Mouse (Mus musculus): ENCODE results near the gene Ccdc85b. TPM values are rescaled to one million over a fixed set of nuclear protein-coding genes. Genes with fewer than 3 reads are reported as not detected.

The Ccdc85b gene
- polyA plus RNA-seq, 1 experiment from 2014 or later, result 6.9 TPM

DNA sequence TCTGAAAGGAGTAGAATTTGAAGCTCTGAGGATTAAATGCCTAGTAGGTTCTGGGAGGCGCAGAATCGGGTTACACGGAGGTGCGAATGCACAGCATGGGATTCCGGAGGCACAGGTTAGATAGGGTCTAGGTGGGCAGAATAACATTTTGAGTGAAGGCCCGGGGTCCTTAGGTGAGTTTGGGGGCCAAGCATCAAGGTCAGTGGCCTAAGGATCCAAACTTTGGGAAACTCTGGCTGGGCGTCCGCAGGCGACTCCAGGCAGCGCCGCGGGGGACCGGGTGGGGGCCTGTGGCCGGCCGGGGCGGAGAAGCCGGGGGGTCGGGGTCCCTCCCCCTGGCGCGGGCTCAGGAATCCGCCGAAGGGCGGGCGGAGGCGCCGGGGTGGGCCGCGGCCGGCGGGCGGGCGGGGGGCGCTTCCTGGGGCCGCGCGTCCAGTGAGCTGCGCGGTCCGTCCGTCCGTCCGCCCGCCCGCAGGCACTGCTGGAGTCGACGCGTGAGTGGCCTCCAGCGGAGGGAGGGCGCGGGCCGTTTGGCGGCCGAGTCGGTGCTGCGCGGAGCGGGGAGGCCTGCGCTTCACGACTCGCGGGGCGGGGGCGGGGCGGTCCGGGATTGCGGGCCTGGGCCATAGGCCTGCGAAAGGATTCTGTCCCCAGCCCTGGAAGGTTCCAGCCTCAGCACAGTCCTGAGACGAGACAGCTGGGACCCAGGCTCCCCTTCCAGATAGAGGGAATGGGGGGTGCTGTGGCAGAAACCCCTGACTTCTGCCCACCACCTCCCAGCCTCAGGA, 16.8 kb upstream of the Ccdc85b start:
- peak overlapping the region; percentile 63 for H3K4me3 ChIP-seq (ENCODE audit: low read depth, low read length)
- DNase-seq (ENCODE audit: low spot score) (peak; percentile 67), ATAC-seq (ENCODE audit: low FRiP score) (peak; percentile 62; the same call in 1 of the 2 replicates)
- H3K9me3 ChIP-seq (ENCODE audit: control insufficient read depth, low read length), result no peaks in the 10 kb centered on the region
- H3K9ac ChIP-seq (ENCODE audit: low read depth, low read length), result peak overlapping the region; percentile 86
- peak overlapping the region; percentile 54; the same call in 1 of the 2 replicates for H3K27ac ChIP-seq (ENCODE audit: low read depth, low read length)
- H3K36me3 ChIP-seq (ENCODE audit: control insufficient read depth, insufficient read depth, low read length), result no peaks in the 10 kb centered on the region
- WGBS, result 1% methylated on average over 23 of the region's 68 CpGs
- peaks cover 7% of the 10 kb centered on the region for H3K4me1 ChIP-seq (replicated peaks; ENCODE audit: control insufficient read depth, insufficient read depth, low read length)
- no peaks in the 10 kb centered on the region for H3K27me3 ChIP-seq (ENCODE audit: control insufficient read depth, insufficient read depth, low read length)
- peak overlapping the region; percentile 99 for H3K4me2 ChIP-seq (replicated peaks; ENCODE audit: low read depth, low read length)

DNA sequence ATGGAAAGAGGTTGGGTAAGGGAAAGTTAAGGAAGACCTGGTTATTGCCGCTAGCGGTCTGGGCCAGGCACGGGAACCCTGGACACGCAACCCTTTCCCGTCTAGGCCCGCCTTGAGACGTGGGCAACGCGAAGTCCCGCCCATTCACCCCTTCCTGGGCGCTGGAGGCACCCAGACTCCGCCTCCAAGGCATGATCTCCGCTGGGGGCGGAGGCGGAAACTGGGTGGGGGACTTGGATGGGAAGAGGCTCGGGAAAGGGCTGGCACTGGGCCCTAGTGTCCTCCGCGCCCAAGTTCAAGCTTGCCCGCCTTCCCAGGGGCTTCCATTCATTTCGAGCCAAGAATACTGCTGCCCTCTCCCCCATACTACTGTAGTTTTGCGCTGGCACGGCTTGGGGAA, 16.0 kb upstream of the Ccdc85b start, which contains the start of gene Efemp2:
Gene Efemp2 (plus strand): TSS at position 235 of the 400 bp plus-strand sequence.
- peak; percentile 71 for ATAC-seq (ENCODE audit: low FRiP score)
- peak within 1 kb of the TSS; percentile 63 for H3K4me3 ChIP-seq (ENCODE audit: low read depth, low read length)
- WGBS, result 2% methylated on average over 22 of the region's 22 CpGs
- no peaks in the 10 kb centered on the region for H3K36me3 ChIP-seq (ENCODE audit: control insufficient read depth, insufficient read depth, low read length)
- no peaks in the 10 kb centered on the region for H3K27me3 ChIP-seq (ENCODE audit: control insufficient read depth, insufficient read depth, low read length)
- H3K9ac ChIP-seq (ENCODE audit: low read depth, low read length), result peak within 1 kb of the TSS; percentile 86
- no peaks in the 10 kb centered on the region for H3K9me3 ChIP-seq (ENCODE audit: control insufficient read depth, low read length)
- H3K4me2 ChIP-seq (replicated peaks; ENCODE audit: low read depth, low read length), result peak within 1 kb of the TSS; percentile 99
- peak; percentile 79 for DNase-seq (ENCODE audit: low spot score)
- H3K4me1 ChIP-seq (replicated peaks; ENCODE audit: control insufficient read depth, insufficient read depth, low read length), result peaks cover 7% of the 10 kb centered on the region
- peak within 1 kb of the TSS; percentile 54; the same call in 1 of the 2 replicates for H3K27ac ChIP-seq (ENCODE audit: low read depth, low read length)

DNA sequence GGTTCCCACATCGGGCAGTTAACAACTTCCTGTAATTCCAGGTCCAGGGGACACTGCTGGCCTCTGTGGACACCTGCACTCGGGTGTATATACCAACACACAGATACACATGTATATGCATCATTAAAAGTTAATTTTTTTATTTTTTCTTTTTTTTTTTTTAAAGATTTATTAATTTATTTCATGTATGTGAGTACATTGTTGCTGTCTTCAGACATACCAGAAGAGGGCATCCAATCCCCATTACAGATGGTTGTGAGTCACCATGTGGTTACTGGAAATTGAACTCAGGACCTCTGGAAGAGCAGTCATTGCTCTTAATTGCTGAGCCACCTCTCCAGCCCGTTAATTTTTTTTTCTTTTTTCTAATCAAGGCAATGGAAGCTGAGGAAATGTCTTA, 15.2 kb upstream of the Ccdc85b start:
- H3K9ac ChIP-seq (ENCODE audit: low read depth, low read length), result no peak overlapping the region
- no peak overlapping the region for H3K4me2 ChIP-seq (replicated peaks; ENCODE audit: low read depth, low read length)
- no peak overlapping the region for H3K27ac ChIP-seq (ENCODE audit: low read depth, low read length)
- ATAC-seq (ENCODE audit: low FRiP score) (no peak), DNase-seq (ENCODE audit: low spot score) (no peak)
- no peaks in the 10 kb centered on the region for H3K27me3 ChIP-seq (ENCODE audit: control insufficient read depth, insufficient read depth, low read length)
- H3K9me3 ChIP-seq (ENCODE audit: control insufficient read depth, low read length), result no peaks in the 10 kb centered on the region
- no peaks in the 10 kb centered on the region for H3K36me3 ChIP-seq (ENCODE audit: control insufficient read depth, insufficient read depth, low read length)
- H3K4me3 ChIP-seq (ENCODE audit: low read depth, low read length), result no peak overlapping the region
- 76% methylated on average over 3 of the region's 3 CpGs for WGBS
- peaks cover 7% of the 10 kb centered on the region for H3K4me1 ChIP-seq (replicated peaks; ENCODE audit: control insufficient read depth, insufficient read depth, low read length)

- 40% methylated on average over 4 of the region's 5 CpGs for WGBS
- H3K27me3 ChIP-seq (ENCODE audit: control insufficient read depth, insufficient read depth, low read length), result no peaks in the 10 kb centered on the region
- no peak overlapping the region for H3K9ac ChIP-seq (ENCODE audit: low read depth, low read length)
- H3K4me2 ChIP-seq (replicated peaks; ENCODE audit: low read depth, low read length), result no peak overlapping the region
- no peak overlapping the region for H3K4me3 ChIP-seq (ENCODE audit: low read depth, low read length)
- DNase-seq (ENCODE audit: low spot score) (no peak), ATAC-seq (ENCODE audit: low FRiP score) (no peak)
- H3K9me3 ChIP-seq (ENCODE audit: control insufficient read depth, low read length), result no peaks in the 10 kb centered on the region
- H3K4me1 ChIP-seq (replicated peaks; ENCODE audit: control insufficient read depth, insufficient read depth, low read length), result peaks cover 7% of the 10 kb centered on the region
- H3K27ac ChIP-seq (ENCODE audit: low read depth, low read length), result no peak overlapping the region
- H3K36me3 ChIP-seq (ENCODE audit: control insufficient read depth, insufficient read depth, low read length), result no peaks in the 10 kb centered on the region
Observed at GRCm38 (mm10) chr19:5471846-5472245, 14.2 kb upstream of the Ccdc85b start.

GRCm38 (mm10) chr19:5468374-5468773, 10.7 kb upstream of the Ccdc85b start, which contains the start of gene Ctsw:
Gene Ctsw (minus strand): TSS chr19:5468507.
- no peak for ATAC-seq (ENCODE audit: low FRiP score)
- H3K4me3 ChIP-seq (ENCODE audit: low read depth, low read length), result no peak within 1 kb of the TSS
- no peak within 1 kb of the TSS for H3K27ac ChIP-seq (ENCODE audit: low read depth, low read length)
- no peak for DNase-seq (ENCODE audit: low spot score)
- H3K4me2 ChIP-seq (replicated peaks; ENCODE audit: low read depth, low read length), result no peak within 1 kb of the TSS
- H3K27me3 ChIP-seq (ENCODE audit: control insufficient read depth, insufficient read depth, low read length), result no peaks in the 10 kb centered on the region
- H3K9me3 ChIP-seq (ENCODE audit: control insufficient read depth, low read length), result no peaks in the 10 kb centered on the region
- 72% methylated on average over 5 of the region's 5 CpGs for WGBS
- no peak within 1 kb of the TSS for H3K9ac ChIP-seq (ENCODE audit: low read depth, low read length)
- peaks cover 4% of the 10 kb centered on the region; the same call in 1 of the 2 replicates for H3K4me1 ChIP-seq (replicated peaks; ENCODE audit: control insufficient read depth, insufficient read depth, low read length)
- no peaks in the 10 kb centered on the region for H3K36me3 ChIP-seq (ENCODE audit: control insufficient read depth, insufficient read depth, low read length)

DNA sequence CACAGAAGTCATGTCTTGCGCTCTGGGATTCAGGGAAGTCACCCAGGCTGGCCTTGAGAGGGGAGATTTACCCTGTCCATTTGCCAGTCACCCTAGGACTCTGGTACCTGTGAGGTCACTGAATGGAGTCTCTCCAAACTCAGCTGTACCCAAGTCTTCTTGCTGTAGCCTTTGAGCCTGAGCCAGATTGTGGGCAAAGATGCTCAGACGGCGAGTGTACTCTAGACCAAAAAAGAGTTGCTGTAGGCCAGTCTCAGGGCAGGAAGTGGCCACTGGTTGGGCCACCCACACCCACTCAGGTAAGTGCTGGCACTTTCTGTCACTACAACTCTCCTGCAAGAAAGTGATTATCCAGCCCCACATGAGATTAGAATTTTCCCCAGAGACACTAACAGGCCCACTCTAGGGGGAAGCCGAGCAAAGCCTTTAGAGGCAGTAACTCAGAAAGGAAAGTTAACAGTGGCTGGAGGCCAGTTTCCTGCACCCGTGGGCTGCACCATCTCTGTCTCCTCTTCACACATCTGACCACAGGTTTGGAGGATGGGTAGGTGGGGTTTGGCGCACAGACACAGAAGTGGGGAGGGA, 9.3 kb upstream of the Ccdc85b start:
- H3K4me3 ChIP-seq (ENCODE audit: low read depth, low read length), result no peak overlapping the region
- no peaks in the 10 kb centered on the region for H3K9me3 ChIP-seq (ENCODE audit: control insufficient read depth, low read length)
- DNase-seq (ENCODE audit: low spot score) (no peak), ATAC-seq (ENCODE audit: low FRiP score) (no peak)
- H3K9ac ChIP-seq (ENCODE audit: low read depth, low read length), result no peak overlapping the region
- H3K4me1 ChIP-seq (replicated peaks; ENCODE audit: control insufficient read depth, insufficient read depth, low read length), result peaks cover 4% of the 10 kb centered on the region; the same call in 1 of the 2 replicates
- no peak overlapping the region for H3K27ac ChIP-seq (ENCODE audit: low read depth, low read length)
- H3K36me3 ChIP-seq (ENCODE audit: control insufficient read depth, insufficient read depth, low read length), result no peaks in the 10 kb centered on the region
- H3K4me2 ChIP-seq (replicated peaks; ENCODE audit: low read depth, low read length), result no peak overlapping the region
- WGBS, result 93% methylated on average over 6 of the region's 6 CpGs
- no peaks in the 10 kb centered on the region for H3K27me3 ChIP-seq (ENCODE audit: control insufficient read depth, insufficient read depth, low read length)

DNA sequence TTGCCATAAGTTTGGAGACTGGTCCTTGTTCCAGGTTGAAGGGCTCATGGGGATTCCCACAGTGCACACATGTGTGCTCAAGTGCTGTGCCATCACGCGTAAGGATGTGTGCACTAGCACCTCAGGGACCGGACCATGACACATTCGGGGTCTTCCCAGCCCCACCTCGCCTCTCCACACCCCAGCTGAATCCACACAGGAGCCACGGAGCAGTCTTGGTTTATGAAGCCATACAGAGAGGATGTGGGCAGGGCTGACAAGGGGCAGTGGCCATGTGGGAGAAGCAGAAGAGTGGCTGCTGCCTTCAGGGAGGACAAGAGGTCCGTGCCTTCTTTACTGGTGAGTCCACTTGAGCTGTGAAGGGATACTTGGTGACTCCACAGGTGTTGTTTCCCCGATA, 7.3 kb upstream of the Ccdc85b start:
- Histone ChIP-seq H3K4me1 (replicated peaks; ENCODE audit: control insufficient read depth, insufficient read depth, low read length) (peaks cover 9% of the 10 kb centered on the region; the same call in 1 of the 2 replicates), H3K27ac (ENCODE audit: low read depth, low read length) (no peak overlapping the region), H3K9me3 (ENCODE audit: control insufficient read depth, low read length) (no peaks in the 10 kb centered on the region), H3K4me3 (ENCODE audit: low read depth, low read length) (no peak overlapping the region), H3K4me2 (replicated peaks; ENCODE audit: low read depth, low read length) (no peak overlapping the region), H3K27me3 (ENCODE audit: control insufficient read depth, insufficient read depth, low read length) (no peaks in the 10 kb centered on the region), H3K36me3 (ENCODE audit: control insufficient read depth, insufficient read depth, low read length) (no peaks in the 10 kb centered on the region), H3K9ac (ENCODE audit: low read depth, low read length) (no peak overlapping the region)
- DNase-seq (ENCODE audit: low spot score) (no peak), ATAC-seq (ENCODE audit: low FRiP score) (no peak)
- 94% methylated on average over 8 of the region's 8 CpGs for WGBS

GRCm38 (mm10) chr19:5463791-5464562, 6.3 kb upstream of the Ccdc85b start:
- Histone ChIP-seq H3K36me3 (ENCODE audit: control insufficient read depth, insufficient read depth, low read length) (no peaks in the 10 kb centered on the region), H3K4me3 (ENCODE audit: low read depth, low read length) (peak overlapping the region; percentile 2), H3K9ac (ENCODE audit: low read depth, low read length) (peak overlapping the region; percentile 4; the same call in 1 of the 2 replicates), H3K27ac (ENCODE audit: low read depth, low read length) (peak overlapping the region; percentile 49; the same call in 1 of the 2 replicates), H3K27me3 (ENCODE audit: control insufficient read depth, insufficient read depth, low read length) (no peaks in the 10 kb centered on the region), H3K4me1 (replicated peaks; ENCODE audit: control insufficient read depth, insufficient read depth, low read length) (peaks cover 9% of the 10 kb centered on the region; the same call in 1 of the 2 replicates), H3K9me3 (ENCODE audit: control insufficient read depth, low read length) (no peaks in the 10 kb centered on the region), H3K4me2 (replicated peaks; ENCODE audit: low read depth, low read length) (peak overlapping the region; percentile 11)
- 53% methylated on average over 15 of the region's 15 CpGs for WGBS
- DNase-seq (ENCODE audit: low spot score) (peak; percentile 87), ATAC-seq (ENCODE audit: low FRiP score) (peak; percentile 65)
